Mouse (Mus musculus): ENCODE data around the gene Abhd17a.

- TF ChIP-seq USF1 (IDR thresholded peaks at IDR 0.05; ENCODE audit: low read depth, low read length) (no peak), USF2 (conservative IDR thresholded peaks at IDR 0.05; ENCODE audit: low read depth, low read length) (no peak), ZC3H11A (IDR thresholded peaks at IDR 0.05; ENCODE audit: low read depth, low read length) (no peak), POLR2A (IDR thresholded peaks at IDR 0.05; ENCODE audit: low read depth, low read length) (no peak), CTCF (conservative IDR thresholded peaks at IDR 0.05 in 1 of 2, IDR thresholded peaks at IDR 0.05 in 1 of 2; ENCODE audit: low read depth in 2 of 2, low read length in 2 of 2) (no peak), JUND (conservative IDR thresholded peaks at IDR 0.05; ENCODE audit: low read depth, low read length) (no peak), CHD1 (IDR thresholded peaks at IDR 0.05; ENCODE audit: low read depth, low read length) (no peak), MYC (IDR thresholded peaks at IDR 0.05; ENCODE audit: low read depth, low read length) (no peak), RAD21 (IDR thresholded peaks at IDR 0.05; ENCODE audit: low read depth, low read length) (no peak), E2F4 (IDR thresholded peaks at IDR 0.05; ENCODE audit: insufficient replicate concordance, low read depth, low read length) (no peak), RCOR1 (conservative IDR thresholded peaks at IDR 0.05; ENCODE audit: low read depth, low read length) (no peak), MAFK (IDR thresholded peaks at IDR 0.05; ENCODE audit: insufficient replicate concordance, low read length) (no peak)
These were observed 36.6 kb downstream of the Abhd17a start for GRCm38 (mm10) chr10:80553575-80553974.

Measured in CH12.LX (cell line).